Mouse (Mus musculus): ENCODE results near the gene Btbd2.
A peak's percentile ranks its signal among the peaks of the same experiment; 100 is the strongest.

- peak in 1 of 2 experiments; percentile 93; a peak in 3 of 4 replicates for TF ChIP-seq POLR2A (IDR thresholded peaks at IDR 0.05; ENCODE audit: control insufficient read depth in 1 of 2, insufficient read depth in 1 of 2, low read depth in 1 of 2, low read length in 2 of 2, poor library complexity in 1 of 2)
- TF ChIP-seq TAL1 (IDR thresholded peaks at IDR 0.05; ENCODE audit: low read length): no peak
- TF ChIP-seq ZKSCAN1 (IDR thresholded peaks at IDR 0.05; ENCODE audit: low read depth, low read length): no peak
- TF ChIP-seq MEF2A (IDR thresholded peaks at IDR 0.05; ENCODE audit: extremely low read depth, insufficient replicate concordance, low read depth, low read length, poor library complexity, severe bottlenecking): no peak
- TF ChIP-seq ZNF384 (IDR thresholded peaks at IDR 0.05; ENCODE audit: low read depth, low read length): no peak
- TF ChIP-seq MXI1 (IDR thresholded peaks at IDR 0.05; ENCODE audit: low read depth, low read length): 0 out of 2 replicates have a peak, but pooled peaks have one; percentile 32
- TF ChIP-seq GATA1 (IDR thresholded peaks at IDR 0.05; ENCODE audit: low read depth, low read length): no peak
- TF ChIP-seq CTCF (IDR thresholded peaks at IDR 0.05 in 2 of 3, conservative IDR thresholded peaks at IDR 0.05 in 1 of 3; ENCODE audit: control insufficient read depth in 1 of 3, insufficient read depth in 1 of 3, low read depth in 2 of 3, low read length in 3 of 3, poor library complexity in 1 of 3, severe bottlenecking in 1 of 3): no peak
- no peak for TF ChIP-seq MAFK (IDR thresholded peaks at IDR 0.05; ENCODE audit: borderline replicate concordance, low read depth, low read length)
- TF ChIP-seq POLR2AphosphoS2 (IDR thresholded peaks at IDR 0.05; ENCODE audit: low read length): no peak; the same call in 1 of the 2 replicates
- no peak for TF ChIP-seq RAD21 (IDR thresholded peaks at IDR 0.05; ENCODE audit: low read depth, low read length)
Observed at GRCm38 (mm10) chr10:80622661-80623456, 34.0 kb downstream of the Btbd2 start, which contains the start of gene Csnk1g2.
